Mouse (Mus musculus) E14TG2a.4 (cell line): ENCODE measurements at regions not wholly inside any gene's neighbourhood (a gene's known extent, or its start where the extent isn't known, plus 50 kb on each side); places are given as distances from the start of the nearest gene placed in this dataset.

ENCODE experiments used
- CTCF ChIP-seq: conservative IDR thresholded peaks from 2 replicates; pipeline ENCODE4 v1.5.1; 2014; ENCODE audit warnings: low read length
- NANOG ChIP-seq: IDR thresholded peaks from 2 replicates; pipeline ENCODE4 v1.6.1; 2014; ENCODE audit warnings: borderline replicate concordance, low read length, mixed read lengths
- POU5F1 ChIP-seq: IDR thresholded peaks from 2 replicates; pipeline ENCODE4 v1.6.1; 2014; ENCODE audit warnings: low read length, borderline replicate concordance

- TF ChIP-seq CTCF (no peak), POU5F1 (no peak), NANOG (no peak)
These were observed 58.3 kb upstream of the Zfp770 start for GRCm38 (mm10) chr2:114259539-114259938.
